Comparison of ENCODE assay signal across 8 mouse cellular contexts in the genomic region with DNA sequence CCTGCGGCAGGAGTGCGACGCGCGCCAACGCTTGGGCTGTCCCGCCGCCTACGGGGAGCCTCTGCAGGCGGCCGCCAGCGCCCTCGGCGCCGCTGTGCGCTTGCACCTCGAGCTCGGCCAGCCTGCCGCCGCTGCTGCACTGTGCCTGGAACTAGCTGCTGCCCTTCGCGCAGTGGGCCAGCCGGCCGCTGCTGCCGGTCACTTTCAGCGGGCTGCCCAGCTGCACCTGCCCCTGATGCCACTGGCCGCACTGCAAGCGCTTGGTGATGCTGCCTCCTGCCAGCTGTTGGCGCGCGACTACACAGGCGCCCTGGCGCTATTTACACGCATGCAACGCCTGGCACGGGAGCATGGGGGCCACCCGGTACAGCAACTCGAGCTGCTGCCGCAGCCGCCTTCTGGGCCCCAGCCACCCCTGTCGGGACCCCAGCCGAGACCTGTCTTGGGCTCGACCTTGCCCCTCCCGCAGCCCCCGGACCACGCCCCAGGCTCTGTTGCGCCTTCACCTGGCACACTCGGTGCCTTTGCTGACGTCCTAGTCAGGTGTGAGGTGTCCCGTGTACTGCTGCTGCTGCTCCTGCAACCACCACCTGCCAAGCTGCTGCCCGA. TPM values are rescaled to one million over a fixed set of nuclear protein-coding genes. Genes with fewer than 3 reads are reported as not detected.
A peak's percentile ranks its signal among the peaks of the same experiment; 100 is the strongest.
DNase-seq lines count a peak whose midpoint lies in the region; ATAC-seq lines count a peak whose summit lies in the region.

No protein-coding gene starts in this region.

- peak overlapping the region; percentile 72 for H3K9ac ChIP-seq in liver, embryonic 13.5 days

- peak; percentile 26 for DNase-seq in embryo, embryonic 9.5 days (ENCODE audit: extremely low spot score)
- DNase-seq in heart, adult 18-20 months: peak; percentile 53 to 57
- peak; percentile 66 for DNase-seq in kidney, adult 9 months
- peak; percentile 11 for DNase-seq in liver, embryonic 13.5 days
- DNase-seq in naive thymus-derived CD4-positive, alpha-beta T cell, adult 2 months (ENCODE audit: low read depth): peak; percentile 71
- DNase-seq in spleen, postnatal 4 days (ENCODE audit: low spot score in 2 of 2): peak; percentile 38 to 78

- no peak for ATAC-seq in erythroblast, adult 5-6 weeks (replicated peaks; ENCODE audit: low FRiP score, poor library complexity, severe bottlenecking)
- ATAC-seq in liver, embryonic 13.5 days (ENCODE audit: low read depth): peak; percentile 49

- H3K9me3 ChIP-seq in erythroblast, embryonic 14.5 days (ENCODE audit: control insufficient read depth, low read length): peaks cover 8% of the 10 kb centered on the region
- no peaks in the 10 kb centered on the region for H3K9me3 ChIP-seq in liver, embryonic 13.5 days (replicated peaks)

- peak overlapping the region; percentile 73; the same call in 1 of the 2 replicates for H3K27ac ChIP-seq in liver, embryonic 13.5 days

- 13% methylated on average over 47 of the region's 51 CpGs for WGBS in liver, embryonic 13.5 days (ENCODE audit: insufficient replicate concordance)

- peaks cover 12% of the 10 kb centered on the region for H3K4me1 ChIP-seq in erythroblast, embryonic 14.5 days (ENCODE audit: control insufficient read depth)
- H3K4me1 ChIP-seq in liver, embryonic 13.5 days (replicated peaks): peaks cover 7% of the 10 kb centered on the region

- peak overlapping the region; percentile 80 for H3K4me2 ChIP-seq in liver, embryonic 13.5 days

- peak overlapping the region; percentile 71 for H3K4me3 ChIP-seq in erythroblast, embryonic 14.5 days (replicated peaks)
- peak overlapping the region; percentile 69 for H3K4me3 ChIP-seq in liver, embryonic 13.5 days (replicated peaks)

- no peaks in the 10 kb centered on the region for H3K36me3 ChIP-seq in erythroblast, embryonic 14.5 days (ENCODE audit: control insufficient read depth)
- H3K36me3 ChIP-seq in liver, embryonic 13.5 days: no peaks in the 10 kb centered on the region

- peaks cover 14% of the 10 kb centered on the region for H3K27me3 ChIP-seq in erythroblast, embryonic 14.5 days (ENCODE audit: control insufficient read depth)
- no peaks in the 10 kb centered on the region for H3K27me3 ChIP-seq in liver, embryonic 13.5 days

RNA-seq across cellular contexts. Expression of a gene that starts 0.6 kb away (rescaled TPM):
- 0.45 and 0.53 TPM in 2 replicates for polyA plus RNA-seq in erythroblast, embryonic 14.5 days (2012)
- total RNA-seq in erythroblast, adult 5-6 weeks (2015; ENCODE audit: low replicate concordance): 2.5 TPM in 1 of 2 replicates, not detected in the other
- 0.42 and 0.51 TPM in 2 replicates for total RNA-seq in erythroblast, adult 5-6 weeks (2017; ENCODE audit: low replicate concordance)
- total RNA-seq in heart, adult 18-20 months (2021): 1 to 10 TPM; 6.6 to 7.2 TPM
- 3.3 and 3.8 TPM in 2 replicates for polyA plus RNA-seq in liver, embryonic 13.5 days (2015; fragmentation: Nextera tagmentation; extraction: Ambion mirVana)

RNA-seq across cellular contexts. Expression of a gene that starts 14.2 kb away (rescaled TPM):
- 0.19 TPM in 1 of 2 replicates, not detected in the other for polyA plus RNA-seq in erythroblast, embryonic 14.5 days (2012)
- not detected in 2 replicates for total RNA-seq in erythroblast, adult 5-6 weeks (2015; ENCODE audit: low replicate concordance)
- 0.94 and 2.9 TPM in 2 replicates for total RNA-seq in erythroblast, adult 5-6 weeks (2017; ENCODE audit: low replicate concordance)
- total RNA-seq in heart, adult 18-20 months (2021): not detected
- polyA plus RNA-seq in liver, embryonic 13.5 days (2015; fragmentation: Nextera tagmentation; extraction: Ambion mirVana): 0.48 and 0.60 TPM in 2 replicates

RNA-seq across cellular contexts. Expression of a gene that starts 14.6 kb away (rescaled TPM):
- polyA plus RNA-seq in erythroblast, embryonic 14.5 days (2012): not detected in 2 replicates
- total RNA-seq in erythroblast, adult 5-6 weeks (2015; ENCODE audit: low replicate concordance): 2.1 and 6.9 TPM in 2 replicates
- 0.77 and 2.2 TPM in 2 replicates for total RNA-seq in erythroblast, adult 5-6 weeks (2017; ENCODE audit: low replicate concordance)
- 1 to 10 TPM in 1 of 2 experiments, under 1 TPM in 1; 0.67 to 1.1 TPM for total RNA-seq in heart, adult 18-20 months (2021)
- 1.6 and 2.3 TPM in 2 replicates for polyA plus RNA-seq in liver, embryonic 13.5 days (2015; fragmentation: Nextera tagmentation; extraction: Ambion mirVana)

RNA-seq across cellular contexts. Expression of a gene that starts 36.5 kb away (rescaled TPM):
- polyA plus RNA-seq in erythroblast, embryonic 14.5 days (2012): not detected in 2 replicates
- not detected in 2 replicates for total RNA-seq in erythroblast, adult 5-6 weeks (2015; ENCODE audit: low replicate concordance)
- not detected in 2 replicates for total RNA-seq in erythroblast, adult 5-6 weeks (2017; ENCODE audit: low replicate concordance)
- not detected for total RNA-seq in heart, adult 18-20 months (2021)
- polyA plus RNA-seq in liver, embryonic 13.5 days (2015; fragmentation: Nextera tagmentation; extraction: Ambion mirVana): not detected in 2 replicates

RNA-seq across cellular contexts. Expression of a gene that starts 36.7 kb away (rescaled TPM):
- polyA plus RNA-seq in erythroblast, embryonic 14.5 days (2012): not detected in 2 replicates
- total RNA-seq in erythroblast, adult 5-6 weeks (2015; ENCODE audit: low replicate concordance): 0.63 TPM in 1 of 2 replicates, not detected in the other
- total RNA-seq in erythroblast, adult 5-6 weeks (2017; ENCODE audit: low replicate concordance): not detected in 2 replicates
- total RNA-seq in heart, adult 18-20 months (2021): 1 to 10 TPM in 1 of 2 experiments, under 1 TPM in 1; 0.75 to 1.2 TPM
- 2.2 and 2.6 TPM in 2 replicates for polyA plus RNA-seq in liver, embryonic 13.5 days (2015; fragmentation: Nextera tagmentation; extraction: Ambion mirVana)

Comparison
In these comparisons a context has a peak if more than half of its experiments do, and no peak if none do; other contexts are left out.
1. DNase-seq: peak in every context shown above with its lines; median percentile 71 in naive thymus-derived CD4-positive, alpha-beta T cell, adult 2 months; 66 in kidney, adult 9 months; 58 in spleen, postnatal 4 days; 55 in heart, adult 18-20 months; 26 in embryo, embryonic 9.5 days; 11 in liver, embryonic 13.5 days.